Mouse (Mus musculus) MEL (cell line): ENCODE results near the gene Spout1. TPM values are rescaled to one million over a fixed set of nuclear protein-coding genes. Genes with fewer than 3 reads are reported as not detected.

Experiments used
- DNase-seq: peaks from one replicate; pipeline ENCODE4 v3.0.0; 2011; ENCODE audit warnings: low read depth, low spot score
- H3K27ac ChIP-seq: 2 replicates; pipeline ENCODE4 v1.5.1; 2012; ENCODE audit warnings: low read depth, mild to moderate bottlenecking, control low read depth, low read length, moderate library complexity; ENCODE audit not compliant: control insufficient read depth
- H3K27me3 ChIP-seq, 2 experiments: fragments of 150-350 bp in 1 of 2; sonication (generic) in 1 of 2; 2 replicates each; pipeline ENCODE4 v1.6.1; 2012; ENCODE audit warnings: low read length in 2 of 2, mild to moderate bottlenecking in 2 of 2, improper control_type of control experiment in 1 of 2, moderate library complexity in 1 of 2; ENCODE audit not compliant: insufficient read depth in 2 of 2, control insufficient read depth in 1 of 2
- H3K36me3 ChIP-seq, 2 experiments: 2 replicates each; pipeline ENCODE4 v1.6.1; 2012 to 2014; ENCODE audit warnings: low read length in 2 of 2, improper control_type of control experiment in 1 of 2, inconsistent platforms in 1 of 2, mild to moderate bottlenecking in 1 of 2; ENCODE audit not compliant: insufficient read depth in 2 of 2, control insufficient read depth in 1 of 2
- H3K4me1 ChIP-seq, 2 experiments: fragments of 150-350 bp in 1 of 2; sonication (generic) in 1 of 2; 2 replicates each; pipeline ENCODE4 v1.6.1; 2012; ENCODE audit warnings: low read length in 2 of 2, improper control_type of control experiment in 1 of 2, mild to moderate bottlenecking in 1 of 2; ENCODE audit not compliant: insufficient read depth in 2 of 2, control insufficient read depth in 1 of 2
- H3K4me3 ChIP-seq, 2 experiments: fragments of 150-350 bp in 1 of 2; sonication (generic) in 1 of 2; 2 replicates each; pipeline ENCODE4 v1.5.1; 2012; ENCODE audit warnings: low read depth in 2 of 2, low read length in 2 of 2, mild to moderate bottlenecking in 2 of 2, moderate library complexity in 2 of 2, control low read depth in 1 of 2, improper control_type of control experiment in 1 of 2; ENCODE audit not compliant: control insufficient read depth in 1 of 2, insufficient read depth in 1 of 2
- H3K79me2 ChIP-seq: 2 replicates; pipeline ENCODE4 v1.6.1; 2012; ENCODE audit warnings: mild to moderate bottlenecking, low read length, moderate library complexity; ENCODE audit not compliant: control insufficient read depth, poor library complexity, insufficient read depth
- H3K9ac ChIP-seq: 2 replicates; pipeline ENCODE4 v1.6.1; 2012; ENCODE audit warnings: low read depth, mild to moderate bottlenecking, control low read depth, low read length, moderate library complexity; ENCODE audit not compliant: control insufficient read depth, poor library complexity, severe bottlenecking
- H3K9me3 ChIP-seq: fragments of 150-350 bp; sonication (generic); replicated peaks from 2 replicates; pipeline ENCODE4 v1.6.1; 2012; ENCODE audit warnings: mild to moderate bottlenecking, low read length, improper control_type of control experiment, moderate library complexity; ENCODE audit not compliant: insufficient read depth
- CHD1 ChIP-seq: IDR thresholded peaks from 2 replicates; pipeline ENCODE4 v1.6.1; 2012; ENCODE audit warnings: low read depth, mild to moderate bottlenecking, inconsistent platforms, low read length, improper control_type of control experiment
- CTCF ChIP-seq, 3 experiments: IDR thresholded peaks in 2 of 3; conservative IDR thresholded peaks in 1 of 3; 2 replicates each; pipeline ENCODE4 v1.5.1; 2011 to 2012; ENCODE audit warnings: low read length in 3 of 3, low read depth in 2 of 3, mild to moderate bottlenecking in 2 of 3, improper control_type of control experiment in 1 of 3, inconsistent platforms in 1 of 3, mixed read lengths in 1 of 3, moderate library complexity in 1 of 3; ENCODE audit not compliant: control insufficient read depth in 1 of 3, insufficient read depth in 1 of 3, poor library complexity in 1 of 3, severe bottlenecking in 1 of 3
- E2F4 ChIP-seq: IDR thresholded peaks from 2 replicates; pipeline ENCODE4 v1.6.1; 2011; ENCODE audit warnings: low read depth, low read length, improper control_type of control experiment, borderline replicate concordance
- ETS1 ChIP-seq: IDR thresholded peaks from 2 replicates; pipeline ENCODE4 v1.6.1; 2012; ENCODE audit warnings: low read depth, mild to moderate bottlenecking, inconsistent platforms, low read length, improper control_type of control experiment, moderate library complexity
- KAT2A ChIP-seq: conservative IDR thresholded peaks from 2 replicates; pipeline ENCODE4 v1.6.1; 2012; ENCODE audit warnings: low read depth, low read length, improper control_type of control experiment, inconsistent platforms
- MAFK ChIP-seq: IDR thresholded peaks from 2 replicates; pipeline ENCODE4 v1.6.1; 2011; ENCODE audit warnings: low read depth, mild to moderate bottlenecking, low read length, improper control_type of control experiment, borderline replicate concordance
- MAX ChIP-seq: IDR thresholded peaks from 2 replicates; pipeline ENCODE4 v1.6.1; 2011; ENCODE audit warnings: low read length, improper control_type of control experiment
- MAZ ChIP-seq: IDR thresholded peaks from 2 replicates; pipeline ENCODE4 v1.6.1; 2012; ENCODE audit warnings: low read depth, mild to moderate bottlenecking, inconsistent platforms, low read length, improper control_type of control experiment
- MYC ChIP-seq: IDR thresholded peaks from 2 replicates; pipeline ENCODE4 v1.6.1; 2011; ENCODE audit warnings: low read depth, mild to moderate bottlenecking, low read length, improper control_type of control experiment, moderate library complexity
- POLR2A ChIP-seq, 2 experiments: IDR thresholded peaks; 2 replicates each; pipeline ENCODE4 v1.6.1; 2011 to 2012; ENCODE audit warnings: low read length in 2 of 2, mild to moderate bottlenecking in 2 of 2, control low read depth in 1 of 2, improper control_type of control experiment in 1 of 2, low read depth in 1 of 2, moderate library complexity in 1 of 2; ENCODE audit not compliant: control insufficient read depth in 1 of 2, insufficient read depth in 1 of 2, poor library complexity in 1 of 2
- POLR2AphosphoS2 ChIP-seq: IDR thresholded peaks from 2 replicates; pipeline ENCODE4 v1.6.1; 2011; ENCODE audit warnings: low read length, improper control_type of control experiment
- RAD21 ChIP-seq: IDR thresholded peaks from 2 replicates; pipeline ENCODE4 v1.6.1; 2011; ENCODE audit warnings: mild to moderate bottlenecking, low read depth, low read length, improper control_type of control experiment
- RCOR1 ChIP-seq: IDR thresholded peaks from 2 replicates; pipeline ENCODE4 v1.6.1; 2012; ENCODE audit warnings: low read depth, mild to moderate bottlenecking, inconsistent platforms, low read length, improper control_type of control experiment
- USF2 ChIP-seq, 2 experiments: IDR thresholded peaks; 2 replicates each; pipeline ENCODE4 v1.6.1; 2011 to 2012; ENCODE audit warnings: improper control_type of control experiment in 2 of 2, low read length in 2 of 2, borderline replicate concordance in 1 of 2, inconsistent platforms in 1 of 2, low read depth in 1 of 2, mild to moderate bottlenecking in 1 of 2; ENCODE audit not compliant: insufficient read depth in 1 of 2
- ZC3H11A ChIP-seq: IDR thresholded peaks from 2 replicates; pipeline ENCODE4 v1.6.1; 2012; ENCODE audit warnings: low read depth, mild to moderate bottlenecking, inconsistent platforms, low read length, improper control_type of control experiment
- ZMIZ1 ChIP-seq: IDR thresholded peaks from 2 replicates; pipeline ENCODE4 v1.6.1; 2012; ENCODE audit warnings: low read depth, mild to moderate bottlenecking, inconsistent platforms, low read length, improper control_type of control experiment, moderate library complexity
- polyA plus RNA-seq, 2 experiments: library from polyadenylated mRNA; stranded (reverse) in 1 of 2; unstranded in 1 of 2; fragments of >175 nt in 1 of 2; fragments of >200 nt in 1 of 2; gene quantifications; 2 replicates each; pipeline versions ENCODE4 v1.2.1 to v1.2.4; 2012; ENCODE audit warnings: low replicate concordance in 2 of 2, low read depth in 1 of 2; ENCODE audit not compliant: insufficient read length in 2 of 2, insufficient read depth in 1 of 2, missing spikeins in 1 of 2
- total RNA-seq: library from RNA; depleted of rRNA; stranded (reverse); fragments of 300-350 nt; gene quantifications from 2 replicates; pipeline ENCODE4 v1.2.3, GENCODE M21; 2012

Gene Spout1
- total and polyA plus RNA-seq, 3 experiments = 83.6 to 220 (median 103) TPM

GRCm38 (mm10) chr2:30173541-30174240 lies 4.6 kb downstream of the Spout1 start:
- Histone ChIP-seq H3K27ac (no peak overlapping the region), H3K36me3 (peaks cover 0 to 3% of the 10 kb centered on the region in 2 experiments; a peak in 2 of 4 replicates), H3K9ac (no peak overlapping the region), H3K9me3 (no peaks in the 10 kb centered on the region), H3K4me1 (peaks cover 0 to 7% of the 10 kb centered on the region in 2 experiments; a peak in 2 of 4 replicates), H3K4me3 (no peak overlapping the region), H3K79me2 (peaks cover 12% of the 10 kb centered on the region), H3K27me3 (no peaks in the 10 kb centered on the region)
- TF ChIP-seq ZMIZ1 = no peak
- no peak for TF ChIP-seq CHD1
- TF ChIP-seq POLR2AphosphoS2 = no peak
- TF ChIP-seq MAFK = no peak
- TF ChIP-seq RCOR1 = no peak
- TF ChIP-seq MAZ = no peak
- no peak for TF ChIP-seq CTCF (IDR thresholded peaks at IDR 0.05 in 2 of 3, conservative IDR thresholded peaks at IDR 0.05 in 1 of 3; ENCODE audit: control insufficient read depth in 1 of 3, insufficient read depth in 1 of 3, low read depth in 2 of 3, low read length in 3 of 3, poor library complexity in 1 of 3, severe bottlenecking in 1 of 3)
- TF ChIP-seq USF2 (IDR thresholded peaks at IDR 0.05; ENCODE audit: borderline replicate concordance in 1 of 2, insufficient read depth in 1 of 2, low read depth in 1 of 2, low read length in 2 of 2) = no peak
- TF ChIP-seq E2F4 = no peak
- no peak for TF ChIP-seq KAT2A
- TF ChIP-seq MAX = no peak
- TF ChIP-seq RAD21 = no peak
- no peak for DNase-seq

GRCm38 (mm10) chr2:30171997-30172382 lies 6.3 kb downstream of the Spout1 start:
- H3K79me2 ChIP-seq = peaks cover 3% of the 10 kb centered on the region; the same call in 1 of the 2 replicates
- peaks cover 0 to 2% of the 10 kb centered on the region in 2 experiments; a peak in 2 of 4 replicates for H3K36me3 ChIP-seq
- H3K4me1 ChIP-seq = peaks cover 0 to 2% of the 10 kb centered on the region in 2 experiments; a peak in 1 of 4 replicates
- no peaks in the 10 kb centered on the region for H3K27me3 ChIP-seq
- H3K9me3 ChIP-seq = no peaks in the 10 kb centered on the region
- no peak for DNase-seq
- TF ChIP-seq ETS1 (0 out of 2 replicates have a peak, but pooled peaks have one; percentile 12), POLR2A (IDR thresholded peaks at IDR 0.05; ENCODE audit: control insufficient read depth in 1 of 2, insufficient read depth in 1 of 2, low read depth in 1 of 2, low read length in 2 of 2, poor library complexity in 1 of 2) (no peak), ZC3H11A (no peak), MYC (0 out of 2 replicates have a peak, but pooled peaks have one; percentile 59), CHD1 (no peak), MAX (peak; percentile 65), RAD21 (no peak)
- peak overlapping the region; percentile 81 for H3K9ac ChIP-seq
- peak overlapping the region; percentile 64 to 78 for H3K4me3 ChIP-seq
- H3K27ac ChIP-seq = peak overlapping the region; percentile 48; the same call in 1 of the 2 replicates
